ENCODE assay signal across 28 mouse cellular contexts in genomic region chr9:57667136-57667535, GRCm38 (mm10). TPM values are rescaled to one million over a fixed set of nuclear protein-coding genes. Genes with fewer than 3 reads are reported as not detected.
DNase-seq lines count a peak whose midpoint lies in the region; ATAC-seq lines count a peak whose summit lies in the region.
"Had no signal": no experiment of that assay in that cellular context is flagged by ENCODE, and none has a peak within 500 bp of the region (broad histone marks: within the 10 kb centered on the region; RNA-seq: fewer than 3 reads in every experiment).

No protein-coding gene starts in this region.

- no peaks in the 10 kb centered on the region for H3K27me3 ChIP-seq in lung, embryonic 16.5 days (ENCODE audit: control insufficient read depth, insufficient read depth, low read depth, low read length)
- no peaks in the 10 kb centered on the region for H3K27me3 ChIP-seq in limb, embryonic 10.5 days (ENCODE audit: low read depth, poor library complexity, severe bottlenecking)
- H3K27me3 ChIP-seq: embryonic facial prominence, embryonic 15.5 days; forebrain, embryonic 15.5 days; hindbrain, embryonic 13.5 days; neural tube, embryonic 15.5 days had no signal

- no peak overlapping the region for H3K4me2 ChIP-seq in lung, embryonic 16.5 days (ENCODE audit: low read depth, low read length)
- H3K4me2 ChIP-seq: embryonic facial prominence, embryonic 15.5 days; forebrain, embryonic 15.5 days; hindbrain, embryonic 13.5 days; liver, embryonic 15.5 days; neural tube, embryonic 15.5 days had no signal

- no peaks in the 10 kb centered on the region; the same call in 1 of the 2 replicates for H3K4me1 ChIP-seq in lung, embryonic 16.5 days (replicated peaks; ENCODE audit: control insufficient read depth, insufficient read depth, low read length)
- H3K4me1 ChIP-seq in brown adipose tissue, adult 24 weeks (ENCODE audit: control insufficient read depth, insufficient read depth, insufficient read length, low read length) = peaks cover 10% of the 10 kb centered on the region
- H3K4me1 ChIP-seq in limb, embryonic 10.5 days = no peaks in the 10 kb centered on the region
- H3K4me1 ChIP-seq: embryonic facial prominence, embryonic 15.5 days; forebrain, embryonic 15.5 days; hindbrain, embryonic 13.5 days; neural tube, embryonic 15.5 days had no signal

- H3K9me3 ChIP-seq in lung, embryonic 16.5 days (ENCODE audit: control insufficient read depth, low read length) = no peaks in the 10 kb centered on the region
- no peaks in the 10 kb centered on the region for H3K9me3 ChIP-seq in limb, embryonic 10.5 days (replicated peaks)
- H3K9me3 ChIP-seq: embryonic facial prominence, embryonic 15.5 days; forebrain, embryonic 15.5 days; hindbrain, embryonic 13.5 days; liver, embryonic 15.5 days; neural tube, embryonic 15.5 days had no signal

- no peak for DNase-seq in lung, postnatal 36 days
- peak; percentile 44 for DNase-seq in CD4-positive, CD25-positive, alpha-beta regulatory T cell, adult 2 months (ENCODE audit: low read depth, low spot score)
- DNase-seq in thymus, postnatal 14 days = peak; percentile 67
- DNase-seq in cerebellum, postnatal 4 days (ENCODE audit: low spot score in 2 of 2) = no peak
- DNase-seq in limb, embryonic 10.5 days (ENCODE audit: low spot score) = no peak
- DNase-seq: adrenal gland, adult 2 months; cerebellum, adult 18-20 months; cerebellum, postnatal 36 days; gastrocnemius, postnatal 14 days; kidney, adult 2 months; layer of hippocampus, adult 9-11 months; liver; right cerebral cortex, adult 18-20 months had no signal

- H3K27ac ChIP-seq in lung, embryonic 16.5 days (ENCODE audit: low read length) = peak overlapping the region; percentile 55
- H3K27ac ChIP-seq in brown adipose tissue, adult 24 weeks (replicated peaks; ENCODE audit: low read depth, low read length) = peak overlapping the region; percentile 73
- no peak overlapping the region for H3K27ac ChIP-seq in limb, embryonic 10.5 days
- H3K27ac ChIP-seq: embryonic facial prominence, embryonic 15.5 days; forebrain, embryonic 15.5 days; hindbrain, embryonic 13.5 days; kidney, postnatal 0 days; left cerebral cortex, adult 2 months; liver, embryonic 15.5 days; neural tube, embryonic 15.5 days had no signal

- H3K9ac ChIP-seq in lung, embryonic 16.5 days (ENCODE audit: low read length) = no peak overlapping the region
- H3K9ac ChIP-seq: embryonic facial prominence, embryonic 15.5 days; forebrain, embryonic 15.5 days; hindbrain, embryonic 13.5 days; liver, embryonic 15.5 days; neural tube, embryonic 15.5 days had no signal

- no peak for ATAC-seq in lung, embryonic 16.5 days (ENCODE audit: low read depth)
- ATAC-seq: forebrain, embryonic 15.5 days had no signal

- no peak overlapping the region for H3K4me3 ChIP-seq in lung, embryonic 16.5 days (ENCODE audit: low read length)
- H3K4me3 ChIP-seq in brown adipose tissue, adult 24 weeks (ENCODE audit: insufficient read depth, low read depth, low read length) = no peak overlapping the region
- H3K4me3 ChIP-seq in limb, embryonic 10.5 days = no peak overlapping the region
- H3K4me3 ChIP-seq: embryonic facial prominence, embryonic 15.5 days; forebrain, embryonic 15.5 days; hindbrain, embryonic 13.5 days; left cerebral cortex, adult 2 months; liver, embryonic 15.5 days; neural tube, embryonic 15.5 days had no signal

- no peaks in the 10 kb centered on the region for H3K36me3 ChIP-seq in lung, embryonic 16.5 days (ENCODE audit: control insufficient read depth, insufficient read depth, low read length)
- H3K36me3 ChIP-seq in limb, embryonic 10.5 days = no peaks in the 10 kb centered on the region
- H3K36me3 ChIP-seq: embryonic facial prominence, embryonic 15.5 days; forebrain, embryonic 15.5 days; hindbrain, embryonic 13.5 days; liver, embryonic 15.5 days; neural tube, embryonic 15.5 days had no signal

- WGBS in lung, embryonic 16.5 days = 64% methylated on average over 3 of the region's 3 CpGs
- 73% methylated on average over 3 of the region's 3 CpGs for WGBS in limb, embryonic 10.5 days

RNA-seq across cellular contexts. Expression of gene Csk, which starts 13.7 kb away (rescaled TPM):
- polyA plus RNA-seq in lung, embryonic 16.5 days (2015; fragmentation: Nextera tagmentation; extraction: Ambion mirVana) = 25.5 and 27.8 TPM in 2 replicates
- polyA plus RNA-seq in brown adipose tissue, adult 24 weeks (2012; ENCODE audit: insufficient read depth, insufficient read length, missing spikeins) = 16.3 and 16.8 TPM in 2 replicates
- polyA plus RNA-seq in limb, embryonic 10.5 days (2016; fragmentation: Nextera tagmentation; extraction: Ambion mirVana) = 33.2 and 40.1 TPM in 2 replicates

RNA-seq across cellular contexts. Expression of gene Cyp1a2, which starts 16.4 kb away (rescaled TPM):
- polyA plus RNA-seq in lung, embryonic 16.5 days (2015; fragmentation: Nextera tagmentation; extraction: Ambion mirVana) = not detected in 2 replicates
- polyA plus RNA-seq in brown adipose tissue, adult 24 weeks (2012; ENCODE audit: insufficient read depth, insufficient read length, missing spikeins) = not detected in 2 replicates
- not detected in 2 replicates for polyA plus RNA-seq in limb, embryonic 10.5 days (2016; fragmentation: Nextera tagmentation; extraction: Ambion mirVana)
- polyA plus RNA-seq: C2C12; embryonic facial prominence, embryonic 15.5 days; forebrain, embryonic 15.5 days; heart, embryonic 14.5 days; hindbrain, embryonic 13.5 days; intestine, embryonic 14.5 days; kidney, adult 2 months; kidney, postnatal 0 days; large intestine, adult 2 months; midbrain, postnatal 0 days; neural tube, embryonic 15.5 days; stomach, embryonic 16.5 days had no signal

RNA-seq across cellular contexts. Expression of gene Cyp1a1, which starts 20.6 kb away (rescaled TPM):
- polyA plus RNA-seq in lung, embryonic 16.5 days (2015; fragmentation: Nextera tagmentation; extraction: Ambion mirVana) = 0.13 TPM in 1 of 2 replicates, not detected in the other
- 2.6 and 4.5 TPM in 2 replicates for polyA plus RNA-seq in brown adipose tissue, adult 24 weeks (2012; ENCODE audit: insufficient read depth, insufficient read length, missing spikeins)
- polyA plus RNA-seq in limb, embryonic 10.5 days (2016; fragmentation: Nextera tagmentation; extraction: Ambion mirVana) = 0.11 TPM in 1 of 2 replicates, not detected in the other
- polyA plus RNA-seq: heart, embryonic 14.5 days; intestine, embryonic 14.5 days had no signal

RNA-seq across cellular contexts. Expression of gene Edc3, which starts 41.2 kb away (rescaled TPM):
- polyA plus RNA-seq in lung, embryonic 16.5 days (2015; fragmentation: Nextera tagmentation; extraction: Ambion mirVana) = 31.1 TPM in 2 replicates
- polyA plus RNA-seq in brown adipose tissue, adult 24 weeks (2012; ENCODE audit: insufficient read depth, insufficient read length, missing spikeins) = 4.4 and 5.7 TPM in 2 replicates
- 47.1 and 49.2 TPM in 2 replicates for polyA plus RNA-seq in limb, embryonic 10.5 days (2016; fragmentation: Nextera tagmentation; extraction: Ambion mirVana)

RNA-seq across cellular contexts. Expression of gene Lman1l, which starts 46.6 kb away (rescaled TPM):
- not detected in 2 replicates for polyA plus RNA-seq in lung, embryonic 16.5 days (2015; fragmentation: Nextera tagmentation; extraction: Ambion mirVana)
- not detected in 2 replicates for polyA plus RNA-seq in brown adipose tissue, adult 24 weeks (2012; ENCODE audit: insufficient read depth, insufficient read length, missing spikeins)
- not detected in 2 replicates for polyA plus RNA-seq in limb, embryonic 10.5 days (2016; fragmentation: Nextera tagmentation; extraction: Ambion mirVana)
- polyA plus RNA-seq: adrenal gland, adult 2 months; embryonic facial prominence, embryonic 15.5 days; forebrain, embryonic 15.5 days; hindbrain, embryonic 13.5 days; intestine, embryonic 14.5 days; kidney, adult 2 months; kidney, postnatal 0 days; liver, embryonic 15.5 days; midbrain, postnatal 0 days; neural tube, embryonic 15.5 days; stomach, embryonic 16.5 days had no signal

Comparison
In these comparisons a context has a peak if more than half of its experiments do, and no peak if none do; other contexts are left out.
1. DNase-seq: peak in CD4-positive, CD25-positive, alpha-beta regulatory T cell, adult 2 months (single experiment) and thymus, postnatal 14 days (single experiment); none in lung, postnatal 36 days (single experiment), cerebellum, postnatal 4 days (0 of 2) and limb, embryonic 10.5 days (single experiment).